Mouse (Mus musculus) urinary bladder, postnatal 10 days (tissue): ENCODE results near the gene Olfr1499.
"Not testable (repeated sequence)": the region's sequence is repeated elsewhere in the genome, so short reads cannot be mapped to it uniquely, and the experiment has no call there.

ENCODE experiments used
- DNase-seq: peaks from one replicate; pipeline ENCODE4 v3.0.0; 2022; ENCODE audit warnings: low spot score

The Olfr1499 gene

DNA sequence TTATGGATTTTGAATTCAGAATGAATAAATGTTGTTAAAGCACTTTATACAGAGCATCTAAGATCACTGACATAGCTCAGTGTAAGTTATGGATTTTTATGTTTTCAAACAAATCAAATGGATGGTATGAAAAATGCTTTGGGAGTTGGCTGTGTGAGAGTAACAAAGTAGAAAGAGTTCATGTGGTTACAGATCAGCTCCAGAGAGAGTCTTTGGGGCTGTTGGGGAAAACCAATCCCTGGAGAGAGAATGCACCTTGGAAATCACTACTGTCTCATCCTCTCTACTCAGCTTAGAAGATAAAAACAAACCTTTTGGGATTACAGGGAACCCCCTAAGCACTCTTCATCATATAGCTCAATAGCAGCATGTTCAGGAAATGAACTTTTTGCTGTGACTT, at the start of gene Olfr1499:
TSS of gene Olfr1499 (minus strand) at position 101 of the 400 bp plus-strand sequence.
- DNase-seq, result no peak

DNA sequence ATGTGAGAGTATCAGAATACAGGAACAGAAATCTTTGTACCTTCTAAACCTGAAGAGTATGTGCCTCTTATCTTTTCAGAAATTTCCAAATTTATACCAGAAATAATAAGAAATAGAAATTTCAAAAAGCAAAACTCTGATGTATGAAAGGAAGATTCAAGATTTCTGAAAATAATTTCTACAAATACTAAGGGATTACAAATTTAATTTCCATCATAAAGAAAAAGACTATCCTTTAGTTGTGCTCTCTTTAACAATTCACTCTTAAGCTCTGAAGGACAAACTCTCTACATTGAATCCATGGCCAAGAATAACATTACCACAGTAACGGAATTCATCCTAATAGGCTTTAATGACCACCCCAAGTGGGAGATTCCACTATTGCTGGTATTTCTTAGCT, 42.2 kb upstream of the Olfr1499 start, which contains the start of gene Olfr1502:
TSS of gene Olfr1502 (plus strand) at position 301 of the 400 bp plus-strand sequence.
- no peak for DNase-seq

DNA sequence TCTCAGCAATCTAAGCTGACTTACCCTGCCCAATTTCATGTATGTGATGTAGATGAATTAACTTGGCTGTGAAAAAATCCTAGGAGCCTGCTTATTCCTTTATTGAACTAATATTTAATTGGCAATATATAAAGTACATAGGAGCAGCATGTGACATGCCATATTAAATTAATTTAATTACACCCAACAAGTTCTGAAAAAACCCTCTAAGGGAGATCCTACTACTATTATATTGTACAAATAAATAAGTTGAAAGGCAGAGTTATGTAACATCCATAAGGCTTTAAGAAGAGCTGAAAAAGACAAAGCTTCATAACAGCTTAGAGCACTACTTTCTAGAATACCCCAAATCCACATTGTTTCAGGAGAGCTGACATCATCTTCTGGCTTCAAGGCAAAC, 31.3 kb upstream of the Olfr1499 start, which contains the start of gene Olfr1501:
TSS of gene Olfr1501 (minus strand) at position 101 of the 400 bp plus-strand sequence.
- DNase-seq, result not testable (repeated sequence)

DNA sequence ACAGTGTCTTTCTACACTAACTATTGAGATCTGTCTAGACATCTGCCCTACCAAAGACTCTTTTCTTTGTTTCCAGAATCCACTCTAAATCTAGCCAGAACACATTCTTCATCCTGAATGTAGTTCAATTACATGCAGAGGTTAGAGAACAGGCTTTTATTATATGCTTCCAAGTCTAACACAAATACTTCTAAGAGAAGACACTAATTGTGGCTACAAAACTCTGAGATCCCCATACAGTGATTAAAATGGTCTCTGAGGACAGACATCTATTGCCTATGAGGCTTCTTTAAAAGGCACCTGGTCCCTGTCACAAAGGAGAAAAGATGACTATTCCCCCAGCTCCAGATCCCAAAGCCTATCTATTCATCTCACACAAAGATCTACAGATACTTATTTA, 11.1 kb upstream of the Olfr1499 start, which contains the start of gene Olfr1500:
TSS of gene Olfr1500 (minus strand) at position 101 of the 400 bp plus-strand sequence.
- no peak for DNase-seq

- DNase-seq, result no peak
Measured at GRCm38 (mm10) chr19:13828447-13828846, 9.2 kb upstream of the Olfr1499 start.

DNA sequence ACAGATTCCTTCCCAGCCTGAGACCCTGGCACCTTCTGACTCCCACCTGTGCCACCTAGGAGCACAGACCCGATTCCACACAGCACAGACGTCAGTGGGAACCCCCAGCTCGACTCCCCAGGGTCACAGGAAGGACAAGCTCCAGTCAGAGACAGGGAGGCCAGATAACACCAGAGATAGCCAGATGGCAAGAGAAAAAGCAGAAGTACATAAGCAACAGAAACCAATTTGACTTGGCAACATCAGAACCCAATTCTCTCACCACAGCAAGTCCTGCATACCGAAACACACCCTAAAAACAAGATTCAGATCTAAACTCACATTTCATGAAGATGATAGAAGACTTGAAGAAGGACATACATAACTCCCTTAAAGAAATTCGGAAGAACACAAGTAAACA, 1.6 kb upstream of the Olfr1499 start:
- DNase-seq, result no peak

DNA sequence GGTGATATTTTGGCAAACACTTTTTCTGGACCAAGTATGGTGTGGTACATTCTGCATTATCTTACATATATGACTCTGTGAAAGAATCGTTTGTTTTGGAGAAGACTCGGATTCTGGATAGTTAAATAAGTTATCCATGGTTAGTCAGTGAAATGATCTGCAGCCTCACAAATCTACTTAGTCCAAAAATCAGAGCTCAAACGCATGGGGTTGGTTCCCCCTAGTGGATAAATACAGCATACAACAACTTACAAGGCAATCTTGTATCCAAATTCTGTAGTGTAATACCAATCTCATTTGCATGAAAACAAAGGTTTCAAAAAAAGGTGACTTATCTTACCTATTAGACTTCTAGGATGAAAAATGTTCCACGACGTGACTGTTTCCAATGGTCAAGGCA, 420 bp downstream of the Olfr1499 start:
- DNase-seq, result no peak

GRCm38 (mm10) chr19:13812823-13813222, 6.4 kb downstream of the Olfr1499 start:
- no peak for DNase-seq

- DNase-seq, result not testable (repeated sequence)
Measured at GRCm38 (mm10) chr19:13805486-13805885, 13.8 kb downstream of the Olfr1499 start.

GRCm38 (mm10) chr19:13798102-13798501, 21.1 kb downstream of the Olfr1499 start, which contains the start of gene Olfr1497:
Gene Olfr1497 (minus strand): TSS chr19:13798202.
- no peak for DNase-seq

DNA sequence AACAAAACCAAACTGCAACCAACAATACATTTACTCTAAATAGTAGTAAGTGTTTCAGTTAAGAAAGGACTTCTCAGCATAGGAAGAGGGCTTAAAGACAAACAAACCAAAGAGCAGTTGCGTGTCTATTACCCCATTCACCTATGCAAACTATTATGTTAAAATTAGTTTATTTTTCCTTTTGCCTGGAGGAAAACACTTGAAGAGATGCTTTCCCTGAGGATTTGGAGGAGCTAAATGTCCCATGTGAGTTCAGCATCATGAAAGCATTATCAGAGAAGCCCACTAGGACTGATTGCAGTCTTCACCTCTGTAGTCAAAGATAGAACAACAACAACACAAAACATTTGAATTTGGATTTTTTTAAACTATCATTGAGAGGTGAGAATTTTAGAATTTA, 41.7 kb downstream of the Olfr1499 start, which contains the start of gene Olfr1496:
TSS of gene Olfr1496 (plus strand) at position 301 of the 400 bp plus-strand sequence.
- no peak for DNase-seq

- no peak for DNase-seq
Measured at GRCm38 (mm10) chr19:13768565-13769276, 50.5 kb downstream of the Olfr1499 start.

DNA sequence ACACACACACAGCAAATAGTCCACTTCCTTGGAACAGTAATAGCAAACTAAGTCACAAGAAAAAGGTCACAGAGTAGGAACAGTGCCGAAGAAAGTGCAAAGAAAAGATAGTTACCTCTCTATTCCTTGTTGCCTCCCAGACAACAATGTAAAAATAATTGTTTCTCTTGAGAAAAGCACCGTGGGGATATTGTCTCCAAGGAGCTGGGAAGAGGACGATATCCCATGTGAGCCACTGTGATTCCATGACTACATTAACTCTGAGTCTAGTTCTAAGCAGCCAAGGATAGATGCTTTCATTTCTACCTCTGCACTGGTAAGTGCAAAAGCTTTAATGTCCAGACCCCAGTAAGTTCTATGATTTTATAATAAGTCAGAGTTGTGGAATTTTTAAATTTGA, 54.9 kb downstream of the Olfr1499 start, which contains the start of gene Olfr1495:
TSS of gene Olfr1495 (plus strand) at position 301 of the 400 bp plus-strand sequence.
- DNase-seq, result no peak
